Mouse (Mus musculus): Measurements from ENCODE around the gene Vasp.

Gene Vasp

DNA sequence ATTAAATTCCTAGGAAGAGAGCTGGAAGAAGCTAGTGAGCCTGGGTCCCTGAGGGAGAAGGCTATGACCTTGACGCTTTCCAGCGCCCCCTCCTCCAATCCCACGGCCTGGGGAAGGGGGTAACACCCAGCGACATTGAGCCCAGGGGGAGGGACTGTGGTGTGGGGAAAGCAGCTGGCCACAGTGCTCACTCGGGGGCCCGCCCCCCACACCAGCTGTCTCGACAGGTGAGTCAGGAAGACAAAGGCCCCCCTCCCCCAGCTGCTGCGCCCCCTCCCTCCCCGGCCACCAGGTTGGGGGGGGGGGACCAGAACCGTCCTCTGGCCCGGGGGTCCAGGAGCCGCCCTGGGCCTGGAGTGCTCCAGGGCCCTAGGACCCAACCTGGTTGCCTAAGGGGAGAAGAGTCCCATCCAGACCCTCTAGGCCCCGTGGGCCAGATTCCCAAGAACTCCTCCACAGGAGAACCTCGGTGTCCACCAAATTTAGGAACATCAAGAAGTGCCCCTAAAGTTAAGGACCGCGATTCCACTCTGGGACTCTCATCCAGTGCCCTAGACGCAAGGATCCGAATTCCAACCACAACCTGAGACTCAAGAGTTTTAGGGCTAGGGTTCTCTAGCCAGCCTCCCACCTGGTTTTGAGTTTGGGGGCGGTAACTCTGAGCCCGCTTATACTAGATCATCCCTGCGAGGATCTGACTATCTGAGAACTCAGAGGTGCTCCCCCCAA, 944 bp downstream of the Vasp start:
- DNase-seq (ENCODE audit: low spot score in 2 of 2): no peak

GRCm38 (mm10) chr7:19269721-19270441, 1.7 kb downstream of the Vasp start:
- peak in 1 of 2 experiments; percentile 39 for DNase-seq (ENCODE audit: low spot score in 2 of 2)

DNA sequence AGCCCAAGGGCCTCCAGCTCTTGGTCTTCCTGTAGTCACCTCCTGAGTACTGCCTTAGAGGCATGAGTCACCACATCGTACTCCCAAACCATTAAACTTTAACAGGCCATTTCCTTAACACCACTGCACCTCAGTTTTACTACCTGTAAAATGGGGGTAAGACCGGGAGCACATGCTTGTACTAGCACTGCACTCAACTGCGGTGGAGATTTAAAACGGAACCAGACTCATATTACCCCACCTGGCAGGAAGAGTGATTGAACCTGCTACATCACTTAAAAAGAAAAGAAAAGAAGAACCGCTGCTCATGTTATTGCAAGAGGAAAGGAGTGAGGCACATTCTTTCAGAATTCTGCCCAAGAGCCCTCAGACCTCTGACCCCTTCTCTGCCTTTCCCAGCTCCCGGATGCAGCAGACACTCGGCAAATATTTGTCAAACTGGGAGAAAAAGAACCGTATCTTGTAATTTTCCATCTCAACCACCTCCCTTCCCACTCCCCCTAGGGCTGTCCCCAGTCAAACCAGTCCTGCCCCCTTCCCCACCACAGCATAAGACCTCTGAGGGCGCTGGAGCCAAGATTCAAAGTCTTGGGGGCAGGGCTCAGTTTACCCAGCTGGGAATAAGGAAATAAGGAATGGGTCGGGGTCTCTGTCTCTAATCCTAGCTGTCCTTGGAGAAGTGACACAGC, 2.5 kb downstream of the Vasp start:
- DNase-seq (ENCODE audit: low spot score in 2 of 2): no peak

- DNase-seq (ENCODE audit: low spot score in 2 of 2): no peak
Observed at GRCm38 (mm10) chr7:19267051-19267450, 4.6 kb downstream of the Vasp start.

DNA sequence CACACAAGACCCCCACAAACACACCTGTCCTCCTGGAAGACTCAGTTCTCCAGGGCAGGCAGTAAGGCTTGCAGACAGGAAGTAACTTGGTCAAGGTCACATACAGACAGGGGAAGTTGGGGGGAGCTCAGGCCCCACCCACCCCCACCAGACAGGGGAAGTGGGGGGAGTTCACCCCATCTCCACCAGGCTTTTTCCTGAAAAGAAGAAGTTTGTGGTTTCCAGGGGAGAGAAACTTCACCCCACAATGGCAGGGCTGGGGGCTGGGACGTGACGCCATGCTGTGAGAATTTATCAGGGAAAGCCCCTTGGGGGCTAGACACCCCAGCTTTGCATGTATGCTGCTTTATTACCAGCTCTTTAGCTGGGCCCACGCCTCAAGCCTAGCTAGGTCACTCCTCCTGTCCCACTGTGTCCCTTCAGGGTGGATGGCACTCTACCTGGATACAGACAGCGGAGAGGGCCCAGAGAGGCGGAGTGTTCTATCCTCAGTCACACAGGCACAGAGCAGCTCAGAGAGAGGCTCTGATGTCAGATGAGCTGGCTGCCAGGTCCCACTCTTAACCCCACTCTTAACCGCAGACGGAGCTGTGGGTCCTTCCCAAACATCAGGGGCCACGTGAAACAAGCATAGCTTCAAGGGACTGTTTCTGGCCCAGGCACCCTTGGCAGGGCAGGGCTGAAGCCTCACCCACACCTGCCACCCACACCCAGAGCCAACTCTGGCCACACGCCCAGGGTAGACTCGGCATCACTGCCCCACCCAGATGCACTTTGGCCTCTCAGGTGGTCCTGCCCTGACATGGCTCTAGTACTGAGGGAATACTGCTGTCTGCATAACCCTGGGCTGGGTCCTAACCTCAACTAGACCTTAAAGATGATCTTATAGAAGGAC, 5.4 kb downstream of the Vasp start:
- peak; percentile 35 to 47 for DNase-seq (ENCODE audit: low spot score in 2 of 2)

DNA sequence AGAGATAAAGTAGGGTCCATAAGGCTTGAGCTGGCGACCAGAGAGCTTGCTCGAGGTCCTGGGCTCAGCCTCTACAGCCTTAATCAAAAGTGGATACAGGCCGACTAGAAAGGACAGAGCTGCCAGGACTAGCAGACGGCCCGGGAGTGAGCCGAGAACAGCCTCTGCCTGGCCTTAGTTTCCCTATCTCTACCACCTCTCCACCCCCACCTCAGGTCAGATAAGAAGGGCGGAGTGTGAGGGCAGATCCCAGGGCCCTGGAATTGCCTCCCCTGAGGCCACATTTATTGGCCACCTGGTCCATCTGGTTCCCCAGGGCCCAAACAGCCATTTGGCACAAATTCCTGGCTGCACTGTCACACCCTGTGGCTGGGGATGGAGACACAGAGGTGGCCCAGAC, 6.5 kb downstream of the Vasp start:
- DNase-seq (ENCODE audit: low spot score in 2 of 2): no peak

GRCm38 (mm10) chr7:19258336-19258735, 13.3 kb downstream of the Vasp start:
- no peak for DNase-seq (ENCODE audit: low spot score in 2 of 2)

- DNase-seq (ENCODE audit: low spot score in 2 of 2): peak; percentile 57 to 65
Observed at GRCm38 (mm10) chr7:19257390-19258022, 14.1 kb downstream of the Vasp start.

- no peak for DNase-seq (ENCODE audit: low spot score in 2 of 2)
Observed at GRCm38 (mm10) chr7:19256567-19256966, 15.1 kb downstream of the Vasp start.

DNA sequence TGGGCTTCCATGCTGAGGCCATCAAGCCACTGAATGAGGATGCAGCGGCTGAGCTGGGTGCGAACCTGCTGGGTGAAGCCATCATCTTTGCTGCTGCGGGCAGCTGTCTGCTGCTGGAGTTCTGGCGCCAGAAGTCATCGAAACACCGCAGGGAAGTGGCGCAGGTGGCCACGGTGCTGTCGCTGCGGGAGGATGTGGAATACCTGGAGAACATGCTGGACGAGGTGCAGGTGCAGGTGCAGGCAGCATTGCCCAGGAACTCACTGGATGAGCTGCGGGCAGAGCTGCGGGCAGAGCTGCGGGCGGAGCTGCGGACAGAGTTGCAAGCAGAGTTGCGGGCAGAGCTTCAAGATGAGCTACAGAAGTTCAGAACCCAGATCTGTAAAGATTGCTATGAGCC, 16.2 kb downstream of the Vasp start:
- DNase-seq (ENCODE audit: low spot score in 2 of 2): no peak

DNA sequence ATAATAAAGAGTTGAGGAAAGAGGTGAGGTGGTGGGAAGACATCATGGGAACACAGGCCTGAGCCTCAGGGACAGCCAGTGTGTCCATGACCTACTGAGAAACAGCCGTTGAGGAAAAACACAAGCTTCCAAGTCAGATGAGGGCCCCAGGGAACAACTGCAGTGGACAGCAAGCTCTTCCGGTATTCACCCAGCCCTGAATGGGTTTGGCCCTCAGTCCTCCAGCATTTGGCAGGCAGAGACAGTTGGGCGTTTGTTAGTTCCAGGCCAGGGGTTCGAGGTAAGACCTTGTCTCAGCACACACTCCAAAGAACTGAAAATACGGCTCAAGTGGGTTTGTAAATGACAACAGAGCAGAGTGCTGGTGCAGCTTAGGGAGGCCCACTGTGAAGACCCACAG, 18.2 kb downstream of the Vasp start:
- no peak for DNase-seq (ENCODE audit: low spot score in 2 of 2)

- no peak for DNase-seq (ENCODE audit: low spot score in 2 of 2)
Observed at GRCm38 (mm10) chr7:19252078-19252477, 19.5 kb downstream of the Vasp start.

DNA sequence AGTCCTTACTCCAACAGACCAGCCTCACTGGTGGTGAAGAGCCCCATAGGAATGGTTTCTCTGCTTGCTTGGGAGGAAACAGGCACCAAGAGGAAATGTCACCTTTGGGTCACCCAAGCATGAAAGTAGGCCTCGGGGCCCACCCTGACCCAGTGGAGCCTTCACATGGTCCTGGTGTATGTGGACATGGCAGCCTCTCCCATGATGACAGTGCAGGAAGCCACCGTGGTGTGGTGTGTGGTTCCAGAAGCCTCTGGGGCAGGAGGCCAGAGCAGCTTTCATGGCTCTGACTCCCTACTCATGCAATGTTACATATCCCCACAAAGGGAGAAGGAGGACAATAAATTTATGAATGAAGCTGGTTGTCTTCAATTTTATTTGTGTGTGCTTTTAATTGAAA, 24.1 kb downstream of the Vasp start:
- DNase-seq (ENCODE audit: low spot score in 2 of 2): no peak

DNA sequence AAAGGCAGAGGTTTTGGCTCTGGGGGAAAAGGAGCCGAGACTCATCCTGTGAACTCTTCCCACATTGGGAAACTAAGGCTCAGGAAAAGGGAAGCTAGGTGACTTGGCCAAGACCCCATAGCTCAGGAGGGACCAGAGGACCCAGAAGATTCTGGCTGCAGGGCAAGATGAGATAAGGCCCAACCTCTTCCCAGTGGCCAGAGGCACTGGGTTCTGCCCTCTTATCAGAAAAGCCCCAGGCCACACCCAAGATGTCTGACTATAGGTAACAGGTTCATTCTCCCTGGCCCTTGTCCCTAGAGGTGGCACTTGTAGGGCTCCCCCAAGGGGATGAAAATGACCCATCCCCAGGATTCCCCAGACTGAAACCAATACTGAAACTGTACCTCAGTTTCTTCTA, 24.8 kb downstream of the Vasp start:
- DNase-seq (ENCODE audit: low spot score in 2 of 2): no peak

DNA sequence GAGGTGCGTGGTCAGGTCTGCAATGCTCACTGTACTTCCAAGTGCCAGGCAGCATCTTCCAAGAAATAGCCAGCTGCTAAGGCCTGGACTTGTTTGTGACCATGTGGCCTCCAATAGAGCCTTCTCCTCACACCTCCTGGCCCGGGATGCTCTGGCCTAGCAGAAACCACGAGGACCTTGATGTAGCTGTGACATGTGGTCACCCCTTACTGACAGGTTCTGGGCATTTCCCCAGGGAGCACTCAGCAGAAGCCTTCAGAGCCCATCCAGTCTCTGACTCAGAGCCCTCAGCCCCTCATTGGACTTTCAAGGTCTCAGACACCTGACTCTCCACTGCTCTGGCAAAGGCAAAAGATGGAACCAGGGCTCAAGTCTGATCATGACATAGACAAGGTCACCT, 26.5 kb downstream of the Vasp start:
- DNase-seq (ENCODE audit: low spot score in 2 of 2): no peak

GRCm38 (mm10) chr7:19243858-19244257, 27.8 kb downstream of the Vasp start:
- no peak for DNase-seq (ENCODE audit: low spot score in 2 of 2)

DNA sequence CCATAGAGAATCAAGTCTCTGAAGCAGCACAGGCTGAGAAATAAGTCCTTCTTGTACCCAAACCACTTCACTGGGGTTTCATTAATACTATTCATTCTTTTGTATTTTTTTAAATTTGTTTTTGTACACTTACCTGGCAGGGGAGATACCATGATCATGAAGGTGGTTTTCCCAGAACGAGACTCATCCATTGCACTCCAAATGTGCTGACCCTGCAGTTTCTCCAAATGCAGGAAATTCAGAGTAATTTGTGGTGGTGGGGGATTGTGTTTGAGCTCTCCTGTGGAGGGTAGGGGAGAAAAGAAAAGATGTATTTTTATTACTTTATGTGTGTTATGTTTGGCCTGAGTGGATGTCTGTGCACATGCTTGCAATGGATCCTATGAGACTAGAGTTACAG, 29.6 kb downstream of the Vasp start:
- DNase-seq (ENCODE audit: low spot score in 2 of 2): no peak

- DNase-seq (ENCODE audit: low spot score in 2 of 2): no peak
Observed at GRCm38 (mm10) chr7:19240905-19241463, 30.6 kb downstream of the Vasp start.

DNA sequence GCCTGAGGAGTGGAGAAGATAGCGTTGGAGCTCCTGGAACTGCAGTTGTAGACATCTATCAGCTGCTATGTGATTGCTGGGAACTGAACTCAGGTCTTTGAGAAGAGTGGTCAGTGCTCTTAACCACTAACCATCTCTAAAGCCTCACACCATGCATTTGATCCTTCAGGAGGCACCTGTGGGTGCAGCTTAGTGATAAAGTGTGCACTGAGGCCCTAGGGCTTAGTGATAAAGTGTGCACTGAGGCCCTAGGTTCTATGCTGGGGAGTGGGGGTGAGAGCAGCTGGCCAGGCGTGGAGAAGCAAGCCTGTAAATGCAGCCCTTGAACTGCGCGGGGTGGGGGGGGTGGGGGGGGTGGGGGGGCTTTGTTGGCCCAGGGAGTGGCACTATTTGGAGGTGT, 31.6 kb downstream of the Vasp start:
- no peak for DNase-seq (ENCODE audit: low spot score in 2 of 2)

GRCm38 (mm10) chr7:19239423-19239822, 32.2 kb downstream of the Vasp start:
- DNase-seq (ENCODE audit: low spot score in 2 of 2): peak; percentile 80 to 89

DNA sequence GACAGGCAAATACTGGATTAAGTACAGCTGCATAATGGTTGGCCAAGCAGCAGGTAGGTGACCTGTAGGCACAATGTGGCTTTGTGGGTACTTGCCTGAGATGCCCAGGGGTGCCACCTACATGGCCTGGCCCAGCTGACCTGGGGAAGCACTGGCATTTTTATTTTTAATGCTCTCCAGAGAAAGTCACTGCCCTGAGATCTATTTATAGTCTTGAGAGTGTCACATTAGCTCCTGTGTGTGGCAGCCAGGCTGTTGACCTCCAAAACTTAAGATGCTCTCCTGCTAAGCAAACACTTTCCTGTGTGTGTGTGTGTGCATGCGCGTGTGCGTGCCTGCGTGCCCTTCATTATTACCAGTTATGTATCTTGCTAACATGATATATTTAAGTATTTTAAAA, 33.3 kb downstream of the Vasp start:
- DNase-seq (ENCODE audit: low spot score in 2 of 2): no peak

Measured in spleen, postnatal 14 days (tissue).